Mouse (Mus musculus): ENCODE data around the gene Tnfaip8l3.

DNA sequence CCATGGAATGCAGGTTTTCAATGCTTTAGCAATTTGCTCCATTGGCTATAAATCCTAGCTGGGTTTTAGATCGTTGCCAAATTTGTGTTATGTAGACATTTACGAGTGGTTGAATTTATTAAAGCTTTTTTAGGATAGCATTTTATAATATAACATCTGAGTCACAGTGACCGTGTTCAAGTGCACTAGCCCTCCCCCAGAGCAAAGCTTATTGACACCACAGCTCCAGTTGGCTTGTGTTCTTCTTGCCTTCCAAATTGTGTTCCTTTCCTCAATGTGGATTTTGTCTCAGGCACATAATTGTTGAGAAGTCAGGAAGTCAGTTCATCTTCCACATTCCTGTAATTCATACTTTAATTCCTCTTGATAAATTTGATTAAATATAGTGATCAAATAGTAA lies 6.7 kb upstream of the Tnfaip8l3 start:
- TF ChIP-seq CTCF (IDR thresholded peaks at IDR 0.05; ENCODE audit: borderline replicate concordance, insufficient read depth, low read depth, low read length), result no peak
- no peak for TF ChIP-seq POLR2A (IDR thresholded peaks at IDR 0.05; ENCODE audit: borderline replicate concordance, insufficient read depth, low read length)

All from cerebellum, adult 2 months (tissue).